Mouse (Mus musculus) lung, embryonic 16.5 days (tissue): ENCODE results near the gene Elp1. TPM values are rescaled to one million over a fixed set of nuclear protein-coding genes. Genes with fewer than 3 reads are reported as not detected.
A peak's percentile ranks its signal among the peaks of the same experiment; 100 is the strongest.

ENCODE experiments used
- ATAC-seq: fragments of 200-750 bp; cut with Nextera tagmentation; 2 replicates; pipeline ENCODE4 v1.8.0; 2017; ENCODE audit warnings: low read depth, mild to moderate bottlenecking, moderate library complexity
- H3K27ac ChIP-seq: fragments of 300-500 bp; sonication (generic); 2 replicates; pipeline ENCODE4 v1.5.1; 2014; ENCODE audit warnings: mild to moderate bottlenecking, control low read depth, low read length
- H3K27me3 ChIP-seq: fragments of 300-500 bp; sonication (generic); 2 replicates; pipeline ENCODE4 v1.6.1; 2014; ENCODE audit warnings: low read depth, low read length, mixed read lengths; ENCODE audit not compliant: control insufficient read depth, insufficient read depth
- H3K36me3 ChIP-seq: fragments of 300-500 bp; sonication (generic); 2 replicates; pipeline ENCODE4 v1.6.1; 2014; ENCODE audit warnings: low read length; ENCODE audit not compliant: control insufficient read depth, insufficient read depth
- H3K4me1 ChIP-seq: fragments of 300-500 bp; sonication (generic); replicated peaks from 2 replicates; pipeline ENCODE4 v1.6.1; 2014; ENCODE audit warnings: low read length, mixed read lengths; ENCODE audit not compliant: control insufficient read depth, insufficient read depth
- H3K4me2 ChIP-seq: fragments of 300-500 bp; sonication (generic); 2 replicates; pipeline ENCODE4 v1.6.1; 2014; ENCODE audit warnings: low read depth, low read length, control low read depth
- H3K4me3 ChIP-seq: fragments of 300-500 bp; sonication (generic); 2 replicates; pipeline ENCODE4 v1.5.1; 2014; ENCODE audit warnings: mild to moderate bottlenecking, low read length, control low read depth
- H3K9ac ChIP-seq: fragments of 300-500 bp; sonication (generic); 2 replicates; pipeline ENCODE4 v1.6.1; 2014; ENCODE audit warnings: low read length, control low read depth
- H3K9me3 ChIP-seq: fragments of 300-500 bp; sonication (generic); 2 replicates; pipeline ENCODE4 v1.6.1; 2016; ENCODE audit warnings: low read length; ENCODE audit not compliant: control insufficient read depth
- WGBS: fragments of 180-500 bp; shearing (Covaris S2); extraction: QIAGEN DNeasy Blood & Tissue Kit; methylation state at CpG from one replicate; pipeline ENCODE4 v1.1.7; 2014; 5-methylcytosine and 5-hydroxymethylcytosine counted together
- polyA plus RNA-seq: library from polyadenylated mRNA; unstranded; fragments of >200 nt; fragmentation: Nextera tagmentation; extraction: Ambion mirVana; gene quantifications from 2 replicates; pipeline ENCODE4 v1.2.1, GENCODE M21; 2015

Gene Elp1
- 28.3 and 29.7 TPM in 2 replicates for polyA plus RNA-seq

GRCm38 (mm10) chr4:56801907-56802668, at the start of gene Elp1, which contains the start of gene Fam206a:
Gene Elp1 (minus strand): TSS chr4:56802331.
Gene Fam206a (plus strand): TSS chr4:56802345.
- Histone ChIP-seq H3K27me3 (no peaks in the 10 kb centered on the region), H3K9ac (peak within 1 kb of the TSS; percentile 89), H3K27ac (peak within 1 kb of the TSS; percentile 33), H3K36me3 (peaks cover 36% of the 10 kb centered on the region), H3K4me1 (peaks cover 13% of the 10 kb centered on the region), H3K9me3 (no peaks in the 10 kb centered on the region), H3K4me3 (peak within 1 kb of the TSS; percentile 64), H3K4me2 (peak within 1 kb of the TSS; percentile 62)
- under 1% methylated on average over 71 of the region's 72 CpGs for WGBS
- ATAC-seq: peak; percentile 97

- Histone ChIP-seq H3K9ac (0 out of 2 replicates have a peak overlapping the region, but pooled peaks have one; percentile 5), H3K9me3 (no peaks in the 10 kb centered on the region), H3K27ac (no peak overlapping the region), H3K27me3 (no peaks in the 10 kb centered on the region), H3K36me3 (no peaks in the 10 kb centered on the region), H3K4me2 (no peak overlapping the region), H3K4me1 (peaks cover 9% of the 10 kb centered on the region), H3K4me3 (no peak overlapping the region)
- peak; percentile 78 for ATAC-seq
- WGBS: 13% methylated on average over 6 of the region's 6 CpGs
These were observed 48.6 kb upstream of the Elp1 start for GRCm38 (mm10) chr4:56850724-56851123.

GRCm38 (mm10) chr4:56848044-56848443, 45.9 kb upstream of the Elp1 start:
- Histone ChIP-seq H3K4me1 (peaks cover 9% of the 10 kb centered on the region), H3K4me2 (no peak overlapping the region), H3K9me3 (no peaks in the 10 kb centered on the region), H3K9ac (no peak overlapping the region), H3K27ac (no peak overlapping the region), H3K27me3 (no peaks in the 10 kb centered on the region), H3K4me3 (no peak overlapping the region), H3K36me3 (peaks cover 9% of the 10 kb centered on the region)
- WGBS: 86% methylated on average over 6 of the region's 6 CpGs
- no peak for ATAC-seq

- Histone ChIP-seq H3K9ac (no peak overlapping the region), H3K4me3 (no peak overlapping the region), H3K9me3 (no peaks in the 10 kb centered on the region), H3K4me1 (peaks cover 9% of the 10 kb centered on the region), H3K4me2 (no peak overlapping the region), H3K36me3 (peaks cover 9% of the 10 kb centered on the region), H3K27me3 (no peaks in the 10 kb centered on the region), H3K27ac (no peak overlapping the region)
- WGBS: 80% methylated on average over 3 of the region's 3 CpGs
- ATAC-seq: no peak
These were observed 45.3 kb upstream of the Elp1 start for GRCm38 (mm10) chr4:56847400-56847799.

- Histone ChIP-seq H3K9me3 (no peaks in the 10 kb centered on the region), H3K9ac (no peak overlapping the region), H3K4me3 (no peak overlapping the region), H3K27ac (no peak overlapping the region), H3K4me2 (no peak overlapping the region), H3K27me3 (no peaks in the 10 kb centered on the region), H3K4me1 (peaks cover 6% of the 10 kb centered on the region), H3K36me3 (peaks cover 9% of the 10 kb centered on the region)
- no peak for ATAC-seq
- 69% methylated on average over 11 of the region's 12 CpGs for WGBS
These were observed 43.9 kb upstream of the Elp1 start for GRCm38 (mm10) chr4:56845896-56846533.

GRCm38 (mm10) chr4:56844911-56845310, 42.8 kb upstream of the Elp1 start:
- Histone ChIP-seq H3K36me3 (peaks cover 9% of the 10 kb centered on the region), H3K9ac (no peak overlapping the region), H3K4me3 (no peak overlapping the region), H3K4me2 (no peak overlapping the region), H3K4me1 (peaks cover 4% of the 10 kb centered on the region; the same call in 1 of the 2 replicates), H3K9me3 (no peaks in the 10 kb centered on the region), H3K27me3 (no peaks in the 10 kb centered on the region), H3K27ac (no peak overlapping the region)
- WGBS: 88% methylated on average over 4 of the region's 4 CpGs
- no peak for ATAC-seq

- no peak overlapping the region for H3K9ac ChIP-seq
- peaks cover 9% of the 10 kb centered on the region for H3K36me3 ChIP-seq
- peaks cover 4% of the 10 kb centered on the region; the same call in 1 of the 2 replicates for H3K4me1 ChIP-seq
- H3K27me3 ChIP-seq: no peaks in the 10 kb centered on the region
- H3K4me3 ChIP-seq: no peak overlapping the region
- no peak overlapping the region for H3K27ac ChIP-seq
- 91% methylated on average over 2 of the region's 2 CpGs for WGBS
- ATAC-seq: no peak
- no peaks in the 10 kb centered on the region for H3K9me3 ChIP-seq
- no peak overlapping the region for H3K4me2 ChIP-seq
These were observed 41.8 kb upstream of the Elp1 start for GRCm38 (mm10) chr4:56843963-56844362.

GRCm38 (mm10) chr4:56842501-56842900, 40.4 kb upstream of the Elp1 start:
- Histone ChIP-seq H3K9ac (no peak overlapping the region), H3K4me2 (no peak overlapping the region), H3K4me3 (no peak overlapping the region), H3K27ac (no peak overlapping the region), H3K36me3 (peaks cover 9% of the 10 kb centered on the region), H3K27me3 (no peaks in the 10 kb centered on the region), H3K9me3 (no peaks in the 10 kb centered on the region), H3K4me1 (peaks cover 4% of the 10 kb centered on the region; the same call in 1 of the 2 replicates)
- 60% methylated on average over 7 of the region's 7 CpGs for WGBS
- no peak for ATAC-seq

GRCm38 (mm10) chr4:56840297-56840696, 38.2 kb upstream of the Elp1 start:
- ATAC-seq: 0 out of 2 replicates have a peak, but pooled peaks have one; percentile 26
- H3K27ac ChIP-seq: no peak overlapping the region
- H3K4me2 ChIP-seq: no peak overlapping the region
- H3K36me3 ChIP-seq: peaks cover 12% of the 10 kb centered on the region
- WGBS: 47% methylated on average over 3 of the region's 3 CpGs
- no peak overlapping the region for H3K9ac ChIP-seq
- no peaks in the 10 kb centered on the region for H3K9me3 ChIP-seq
- peaks cover 4% of the 10 kb centered on the region; the same call in 1 of the 2 replicates for H3K4me1 ChIP-seq
- no peaks in the 10 kb centered on the region for H3K27me3 ChIP-seq
- H3K4me3 ChIP-seq: no peak overlapping the region
